Mouse (Mus musculus) bone marrow macrophage, adult 2 months (primary cell): Measurements from ENCODE around the gene Gm20661.

Experiments
- CTCF ChIP-seq: IDR thresholded peaks from 2 replicates; pipeline ENCODE4 v1.5.1; 2012; ENCODE audit warnings: low read depth, mild to moderate bottlenecking, low read length, moderate library complexity
- POLR2A ChIP-seq: IDR thresholded peaks from 2 replicates; pipeline ENCODE4 v1.6.1; 2012; ENCODE audit warnings: mild to moderate bottlenecking, low read depth, low read length, borderline replicate concordance

DNA sequence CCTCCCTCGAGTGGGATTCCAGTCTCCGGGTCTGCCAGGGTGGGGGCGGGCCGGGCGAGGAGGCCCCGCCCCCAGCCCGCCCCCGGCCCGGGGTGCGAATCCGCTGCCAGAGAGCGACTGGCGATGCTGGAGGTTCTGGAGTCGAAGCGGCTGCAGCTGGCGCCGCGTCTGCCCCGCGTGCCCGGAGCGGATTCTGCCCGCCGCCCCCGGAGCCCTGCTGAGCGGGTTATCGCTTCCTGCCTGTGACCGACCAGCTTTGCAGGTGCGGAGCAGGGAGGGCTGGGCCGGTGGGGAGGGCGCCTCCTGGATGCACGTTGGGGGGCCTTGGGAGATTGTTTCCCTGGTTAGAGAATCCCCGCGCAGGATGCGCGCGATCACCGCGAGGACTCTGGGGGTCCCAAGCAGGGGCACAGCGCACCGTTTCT lies 47.1 kb upstream of the Gm20661 start:
- TF ChIP-seq POLR2A, result no peak
- no peak for TF ChIP-seq CTCF
